Mouse (Mus musculus): ENCODE data around the gene Sirt4. TPM values are rescaled to one million over a fixed set of nuclear protein-coding genes. Genes with fewer than 3 reads are reported as not detected.

Sirt4 gene
- total and polyA plus RNA-seq, 2 experiments from 2014 or later, result 20.2 to 33.7 TPM

- Histone ChIP-seq H3K27ac (no peak overlapping the region), H3K36me3 (ENCODE audit: insufficient read depth, low read length) (no peaks in the 10 kb centered on the region), H3K4me1 (ENCODE audit: insufficient read depth, low read length) (0 out of 2 replicates have a peak, but pooled peaks cover 4% of the 10 kb centered on the region), H3K27me3 (ENCODE audit: insufficient read depth, low read length) (no peaks in the 10 kb centered on the region), H3K9ac (replicated peaks; ENCODE audit: low read length) (no peak overlapping the region), H3K9me3 (ENCODE audit: low read length) (no peaks in the 10 kb centered on the region), H3K4me3 (ENCODE audit: low read length) (no peak overlapping the region), H3K4me2 (ENCODE audit: low read depth, low read length) (no peak overlapping the region)
- no peak for TF ChIP-seq CTCF (IDR thresholded peaks at IDR 0.05; ENCODE audit: low read depth)
- WGBS, result 76% methylated on average over 22 of the region's 22 CpGs
- ATAC-seq (no peak), DNase-seq (ENCODE audit: low spot score) (no peak)
Measured at GRCm38 (mm10) chr5:115474174-115474828, 10.2 kb downstream of the Sirt4 start.

GRCm38 (mm10) chr5:115473191-115473590 is 11.3 kb downstream of the Sirt4 start:
- Histone ChIP-seq H3K4me2 (ENCODE audit: low read depth, low read length) (no peak overlapping the region), H3K4me1 (ENCODE audit: insufficient read depth, low read length) (0 out of 2 replicates have a peak, but pooled peaks cover 4% of the 10 kb centered on the region), H3K27me3 (ENCODE audit: insufficient read depth, low read length) (no peaks in the 10 kb centered on the region), H3K9me3 (ENCODE audit: low read length) (no peaks in the 10 kb centered on the region), H3K27ac (no peak overlapping the region), H3K36me3 (ENCODE audit: insufficient read depth, low read length) (no peaks in the 10 kb centered on the region), H3K4me3 (ENCODE audit: low read length) (no peak overlapping the region), H3K9ac (replicated peaks; ENCODE audit: low read length) (no peak overlapping the region)
- WGBS, result 73% methylated on average over 10 of the region's 10 CpGs
- peak; percentile 55 for TF ChIP-seq CTCF (IDR thresholded peaks at IDR 0.05; ENCODE audit: low read depth)
- DNase-seq (ENCODE audit: low spot score) (no peak), ATAC-seq (no peak)

- H3K36me3 ChIP-seq (ENCODE audit: insufficient read depth, low read length), result no peaks in the 10 kb centered on the region
- no peak overlapping the region; the same call in 1 of the 2 replicates for H3K4me2 ChIP-seq (ENCODE audit: low read depth, low read length)
- H3K4me3 ChIP-seq (ENCODE audit: low read length), result no peak overlapping the region
- no peaks in the 10 kb centered on the region for H3K9me3 ChIP-seq (ENCODE audit: low read length)
- 31% methylated on average over 20 of the region's 20 CpGs for WGBS
- ATAC-seq (no peak), DNase-seq (ENCODE audit: low spot score) (peak; percentile 73)
- 0 out of 2 replicates have a peak, but pooled peaks cover under 1% of the 10 kb centered on the region for H3K4me1 ChIP-seq (ENCODE audit: insufficient read depth, low read length)
- no peak overlapping the region for H3K27ac ChIP-seq
- TF ChIP-seq CTCF (IDR thresholded peaks at IDR 0.05; ENCODE audit: low read depth), result peak; percentile 86
- H3K27me3 ChIP-seq (ENCODE audit: insufficient read depth, low read length), result no peaks in the 10 kb centered on the region
- no peak overlapping the region for H3K9ac ChIP-seq (replicated peaks; ENCODE audit: low read length)
Measured at GRCm38 (mm10) chr5:115470766-115471531, 13.6 kb downstream of the Sirt4 start.

- ATAC-seq (no peak), DNase-seq (ENCODE audit: low spot score) (no peak)
- Histone ChIP-seq H3K36me3 (ENCODE audit: insufficient read depth, low read length) (no peaks in the 10 kb centered on the region), H3K9me3 (ENCODE audit: low read length) (no peaks in the 10 kb centered on the region), H3K4me2 (ENCODE audit: low read depth, low read length) (no peak overlapping the region), H3K9ac (replicated peaks; ENCODE audit: low read length) (no peak overlapping the region), H3K4me3 (ENCODE audit: low read length) (no peak overlapping the region), H3K4me1 (ENCODE audit: insufficient read depth, low read length) (no peaks in the 10 kb centered on the region), H3K27me3 (ENCODE audit: insufficient read depth, low read length) (no peaks in the 10 kb centered on the region), H3K27ac (no peak overlapping the region)
- no peak for TF ChIP-seq CTCF (IDR thresholded peaks at IDR 0.05; ENCODE audit: low read depth)
- 69% methylated on average over 6 of the region's 6 CpGs for WGBS
Measured at GRCm38 (mm10) chr5:115469791-115470190, 14.7 kb downstream of the Sirt4 start.

- H3K4me1 ChIP-seq (ENCODE audit: insufficient read depth, low read length), result no peaks in the 10 kb centered on the region
- H3K9ac ChIP-seq (replicated peaks; ENCODE audit: low read length), result no peak within 1 kb of the TSS
- no peak for DNase-seq (ENCODE audit: low spot score)
- H3K27me3 ChIP-seq (ENCODE audit: insufficient read depth, low read length), result no peaks in the 10 kb centered on the region
- no peak within 1 kb of the TSS for H3K4me2 ChIP-seq (ENCODE audit: low read depth, low read length)
- no peaks in the 10 kb centered on the region for H3K36me3 ChIP-seq (ENCODE audit: insufficient read depth, low read length)
- no peak within 1 kb of the TSS for H3K4me3 ChIP-seq (ENCODE audit: low read length)
- ATAC-seq, result no peak
- no peaks in the 10 kb centered on the region for H3K9me3 ChIP-seq (ENCODE audit: low read length)
- TF ChIP-seq CTCF (IDR thresholded peaks at IDR 0.05; ENCODE audit: low read depth), result peak; percentile 33
- 52% methylated on average over 9 of the region's 9 CpGs for WGBS
- no peak within 1 kb of the TSS for H3K27ac ChIP-seq
Measured at GRCm38 (mm10) chr5:115465642-115466420, 18.7 kb downstream of the Sirt4 start, which contains the start of gene Pla2g1b. Gene Pla2g1b (plus strand): TSS chr5:115466262.

GRCm38 (mm10) chr5:115464408-115465115 is 20.0 kb downstream of the Sirt4 start:
- H3K4me1 ChIP-seq (ENCODE audit: insufficient read depth, low read length), result no peaks in the 10 kb centered on the region

More at GRCm38 (mm10) chr5:115464408-115465115, 20.0 kb downstream of the Sirt4 start:
- WGBS, result 80% methylated on average over 18 of the region's 18 CpGs
- Histone ChIP-seq H3K9me3 (ENCODE audit: low read length) (no peaks in the 10 kb centered on the region), H3K36me3 (ENCODE audit: insufficient read depth, low read length) (no peaks in the 10 kb centered on the region), H3K9ac (replicated peaks; ENCODE audit: low read length) (no peak overlapping the region), H3K4me2 (ENCODE audit: low read depth, low read length) (no peak overlapping the region), H3K27ac (no peak overlapping the region), H3K4me3 (ENCODE audit: low read length) (no peak overlapping the region), H3K27me3 (ENCODE audit: insufficient read depth, low read length) (no peaks in the 10 kb centered on the region)
- ATAC-seq (no peak), DNase-seq (ENCODE audit: low spot score) (no peak)
- peak; percentile 8; the same call in 1 of the 2 replicates for TF ChIP-seq CTCF (IDR thresholded peaks at IDR 0.05; ENCODE audit: low read depth)
